Mouse (Mus musculus): ENCODE results near the gene Hnrnpul1. TPM values are rescaled to one million over a fixed set of nuclear protein-coding genes. Genes with fewer than 3 reads are reported as not detected.

Hnrnpul1 gene
- polyA plus RNA-seq, 1 experiment from 2014 or later, result 31.4 TPM

DNA sequence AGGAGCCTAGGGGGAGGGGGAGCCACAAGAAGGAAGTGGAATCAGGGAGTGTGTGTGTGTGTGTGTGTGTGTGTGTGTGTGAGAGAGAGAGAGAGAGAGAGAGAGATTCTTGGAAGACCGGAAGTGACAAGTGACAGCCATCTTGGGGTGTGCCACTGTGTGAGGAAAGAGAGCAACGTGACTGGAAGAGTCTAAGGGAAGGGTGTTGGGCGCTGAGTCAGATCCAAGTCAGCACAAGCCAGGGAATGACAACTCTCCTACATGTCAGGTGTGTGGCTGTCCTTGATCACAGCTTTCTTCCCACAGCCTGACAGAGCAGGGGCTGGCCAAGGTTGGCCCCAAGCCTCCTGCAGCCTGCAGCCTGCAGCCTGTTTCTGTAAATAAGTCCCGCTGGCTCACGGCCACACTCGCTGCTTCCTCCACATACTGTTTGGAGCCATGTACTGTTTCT is 48.7 kb downstream of the Hnrnpul1 start:
- peaks cover 13% of the 10 kb centered on the region; the same call in 1 of the 2 replicates for H3K9me3 ChIP-seq (replicated peaks)
- peaks cover 55% of the 10 kb centered on the region for H3K36me3 ChIP-seq
- ATAC-seq (ENCODE audit: low read depth) (no peak), DNase-seq (no peak)
- peaks cover 67% of the 10 kb centered on the region for H3K4me1 ChIP-seq (replicated peaks)
- H3K4me2 ChIP-seq, result no peak overlapping the region
- no peak overlapping the region for H3K9ac ChIP-seq
- H3K4me3 ChIP-seq (replicated peaks), result no peak overlapping the region
- WGBS (ENCODE audit: insufficient replicate concordance), result 51% methylated on average over 6 of the region's 6 CpGs
- H3K27me3 ChIP-seq, result no peaks in the 10 kb centered on the region
- peak overlapping the region; percentile 52 for H3K27ac ChIP-seq

DNA sequence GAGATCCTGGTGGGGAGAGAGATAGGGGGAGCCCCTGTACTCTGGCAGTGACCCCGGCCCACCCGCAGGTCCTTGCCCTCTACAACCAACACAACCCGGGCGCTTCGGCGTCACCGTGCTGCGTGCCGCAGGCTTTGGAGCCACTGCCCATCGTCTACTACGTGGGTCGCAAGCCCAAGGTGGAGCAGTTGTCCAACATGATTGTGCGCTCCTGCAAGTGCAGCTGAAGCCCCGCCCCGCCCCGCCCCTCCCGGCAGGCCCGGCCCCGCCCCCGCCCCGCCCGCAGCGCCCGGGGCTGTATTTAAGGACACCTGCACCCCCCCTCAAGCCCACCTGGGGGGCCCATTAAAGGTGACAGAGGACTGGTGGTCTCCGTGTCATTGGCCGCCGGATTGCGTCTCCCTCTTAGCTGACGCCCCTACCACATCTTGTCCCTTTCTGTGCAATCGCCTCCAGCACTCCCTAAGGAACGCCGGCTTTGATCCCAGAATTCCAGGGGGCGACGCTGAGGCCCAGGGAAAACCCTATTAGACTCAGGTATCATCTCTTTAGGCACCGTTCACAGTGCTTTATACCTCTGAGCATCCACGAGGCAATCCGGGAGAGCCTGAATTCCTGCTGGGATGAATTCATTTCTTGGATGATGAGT is 49.7 kb downstream of the Hnrnpul1 start:
- Histone ChIP-seq H3K4me1 (replicated peaks) (peaks cover 58% of the 10 kb centered on the region), H3K27ac (peak overlapping the region; percentile 53), H3K27me3 (no peaks in the 10 kb centered on the region), H3K4me2 (peak overlapping the region; percentile 45), H3K4me3 (replicated peaks) (no peak overlapping the region), H3K36me3 (peaks cover 65% of the 10 kb centered on the region), H3K9ac (no peak overlapping the region), H3K9me3 (replicated peaks) (peaks cover 13% of the 10 kb centered on the region; the same call in 1 of the 2 replicates)
- 41% methylated on average over 37 of the region's 37 CpGs for WGBS (ENCODE audit: insufficient replicate concordance)
- peak; percentile 35; the same call in 1 of the 2 replicates for ATAC-seq (ENCODE audit: low read depth)
- DNase-seq, result no peak

DNA sequence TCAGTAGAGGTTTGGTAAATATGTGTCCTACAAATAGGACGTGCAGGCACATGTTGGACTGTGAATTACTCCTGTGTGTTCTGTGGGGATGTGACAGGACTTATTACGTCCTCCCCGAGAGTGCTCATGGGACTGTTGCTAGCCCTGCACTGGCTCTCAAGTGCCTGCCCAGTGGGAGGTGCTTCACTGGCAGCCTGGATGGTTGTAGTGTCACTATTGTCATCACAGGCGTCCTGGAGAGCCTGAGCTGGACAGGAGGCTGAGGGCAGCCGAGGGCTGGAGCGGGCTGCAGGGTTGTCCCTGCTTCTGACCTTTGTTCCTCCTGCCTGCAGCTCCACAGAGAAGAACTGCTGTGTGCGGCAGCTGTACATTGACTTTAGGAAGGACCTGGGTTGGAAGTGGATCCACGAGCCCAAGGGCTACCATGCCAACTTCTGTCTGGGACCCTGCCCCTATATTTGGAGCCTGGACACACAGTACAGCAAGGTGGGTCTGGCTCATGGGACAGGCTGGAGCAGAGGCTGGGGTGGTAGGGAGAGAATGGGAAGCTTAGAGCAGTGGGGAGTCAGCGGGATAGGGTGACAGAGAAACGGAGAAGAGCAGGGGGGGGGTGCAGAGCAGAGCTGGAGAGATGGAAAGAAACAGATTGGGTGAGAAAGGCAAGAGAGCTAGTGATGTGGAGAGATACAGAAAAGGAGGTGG is 50.6 kb downstream of the Hnrnpul1 start:
- Histone ChIP-seq H3K4me1 (replicated peaks) (peaks cover 52% of the 10 kb centered on the region), H3K9ac (peak overlapping the region; percentile 22; the same call in 1 of the 2 replicates), H3K36me3 (peaks cover 71% of the 10 kb centered on the region), H3K9me3 (replicated peaks) (peaks cover 13% of the 10 kb centered on the region; the same call in 1 of the 2 replicates), H3K4me3 (replicated peaks) (peak overlapping the region; percentile 19; the same call in 1 of the 2 replicates), H3K4me2 (peak overlapping the region; percentile 45), H3K27me3 (no peaks in the 10 kb centered on the region), H3K27ac (peak overlapping the region; percentile 53)
- DNase-seq (no peak), ATAC-seq (ENCODE audit: low read depth) (peak; percentile 50)
- WGBS (ENCODE audit: insufficient replicate concordance), result 61% methylated on average over 10 of the region's 10 CpGs

DNA sequence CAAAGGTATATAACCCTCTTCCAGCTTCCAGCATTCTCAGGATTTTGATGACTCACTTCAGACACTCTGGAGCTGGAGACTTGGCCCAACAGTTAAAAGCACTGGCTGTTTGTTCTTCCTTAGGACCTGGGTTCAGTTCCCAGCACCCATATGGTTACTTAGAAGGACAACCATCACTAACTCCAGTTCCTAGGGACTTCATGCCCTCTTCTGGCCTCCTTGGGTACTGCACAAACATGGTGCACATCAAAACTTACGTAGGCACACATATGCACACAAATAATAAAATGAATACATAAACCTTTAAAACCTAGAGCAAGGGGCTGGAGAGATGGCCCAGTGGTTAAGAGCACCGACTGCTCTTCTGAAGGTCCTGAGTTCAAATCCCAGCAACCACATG is 52.2 kb downstream of the Hnrnpul1 start:
- H3K4me2 ChIP-seq, result no peak overlapping the region
- DNase-seq, result no peak
- H3K4me1 ChIP-seq (replicated peaks), result peaks cover 40% of the 10 kb centered on the region
- no peak overlapping the region for H3K4me3 ChIP-seq (replicated peaks)
- H3K27me3 ChIP-seq, result no peaks in the 10 kb centered on the region
- peaks cover 13% of the 10 kb centered on the region; the same call in 1 of the 2 replicates for H3K9me3 ChIP-seq (replicated peaks)
- WGBS (ENCODE audit: insufficient replicate concordance), result 88% methylated on average over 2 of the region's 2 CpGs
- peaks cover 83% of the 10 kb centered on the region for H3K36me3 ChIP-seq
- H3K27ac ChIP-seq, result no peak overlapping the region
- no peak for ATAC-seq (ENCODE audit: low read depth)
- no peak overlapping the region for H3K9ac ChIP-seq

- no peak overlapping the region for H3K4me3 ChIP-seq (replicated peaks)
- H3K4me1 ChIP-seq (replicated peaks), result peaks cover 25% of the 10 kb centered on the region
- no peak for DNase-seq
- no peak overlapping the region for H3K27ac ChIP-seq
- H3K27me3 ChIP-seq, result no peaks in the 10 kb centered on the region
- ATAC-seq (ENCODE audit: low read depth), result no peak
- H3K36me3 ChIP-seq, result peaks cover 84% of the 10 kb centered on the region
- 83% methylated on average over 12 of the region's 12 CpGs for WGBS (ENCODE audit: insufficient replicate concordance)
- no peak overlapping the region for H3K4me2 ChIP-seq
- H3K9ac ChIP-seq, result no peak overlapping the region
- peaks cover 13% of the 10 kb centered on the region; the same call in 1 of the 2 replicates for H3K9me3 ChIP-seq (replicated peaks)
These were observed 53.8 kb downstream of the Hnrnpul1 start for GRCm38 (mm10) chr7:25700732-25701131.

DNA sequence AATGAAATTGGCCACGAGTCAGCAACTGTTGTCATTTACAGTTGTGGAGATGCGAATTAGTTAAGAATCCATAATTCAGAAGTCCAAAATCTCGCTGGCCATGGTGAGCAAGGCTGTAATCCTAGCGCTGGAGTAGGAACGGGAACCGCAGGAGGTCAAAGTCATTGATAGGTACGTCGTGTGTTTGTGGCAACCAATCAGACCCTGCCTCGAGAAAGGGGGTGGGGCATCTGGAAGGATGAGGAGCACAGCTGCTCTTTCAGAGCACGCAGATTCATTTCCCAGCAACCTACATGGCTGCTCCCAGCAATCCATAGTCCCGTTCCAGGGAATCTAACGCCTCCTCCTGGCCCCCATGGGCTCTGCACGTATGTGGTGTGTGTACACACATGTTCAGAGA is 54.7 kb downstream of the Hnrnpul1 start:
- H3K9ac ChIP-seq, result no peak overlapping the region
- H3K36me3 ChIP-seq, result peaks cover 88% of the 10 kb centered on the region
- H3K4me1 ChIP-seq (replicated peaks), result peaks cover 17% of the 10 kb centered on the region
- no peak overlapping the region for H3K27ac ChIP-seq
- H3K4me2 ChIP-seq, result no peak overlapping the region
- H3K4me3 ChIP-seq (replicated peaks), result no peak overlapping the region
- DNase-seq (no peak), ATAC-seq (ENCODE audit: low read depth) (no peak)
- H3K27me3 ChIP-seq, result no peaks in the 10 kb centered on the region
- 77% methylated on average over 13 of the region's 13 CpGs for WGBS (ENCODE audit: insufficient replicate concordance)
- peaks cover 13% of the 10 kb centered on the region; the same call in 1 of the 2 replicates for H3K9me3 ChIP-seq (replicated peaks)

- H3K4me2 ChIP-seq, result no peak overlapping the region
- H3K4me1 ChIP-seq (replicated peaks), result peaks cover 39% of the 10 kb centered on the region
- 78% methylated on average over 8 of the region's 8 CpGs for WGBS (ENCODE audit: insufficient replicate concordance)
- H3K27ac ChIP-seq, result no peak overlapping the region
- H3K27me3 ChIP-seq, result no peaks in the 10 kb centered on the region
- H3K9ac ChIP-seq, result no peak overlapping the region
- H3K9me3 ChIP-seq (replicated peaks), result no peaks in the 10 kb centered on the region
- peaks cover 71% of the 10 kb centered on the region for H3K36me3 ChIP-seq
- no peak overlapping the region for H3K4me3 ChIP-seq (replicated peaks)
- no peak for DNase-seq
- no peak for ATAC-seq (ENCODE audit: low read depth)
These were observed 60.5 kb downstream of the Hnrnpul1 start for GRCm38 (mm10) chr7:25694104-25694503.

- Histone ChIP-seq H3K4me3 (replicated peaks) (peak overlapping the region; percentile 82), H3K36me3 (peaks cover 33% of the 10 kb centered on the region), H3K9ac (peak overlapping the region; percentile 90), H3K27ac (peak overlapping the region; percentile 92), H3K27me3 (no peaks in the 10 kb centered on the region), H3K4me2 (peak overlapping the region; percentile 99), H3K9me3 (replicated peaks) (no peaks in the 10 kb centered on the region), H3K4me1 (replicated peaks) (peaks cover 76% of the 10 kb centered on the region)
- 14% methylated on average over 5 of the region's 5 CpGs for WGBS (ENCODE audit: insufficient replicate concordance)
- ATAC-seq (ENCODE audit: low read depth) (no peak), DNase-seq (no peak)
These were observed 64.5 kb downstream of the Hnrnpul1 start for GRCm38 (mm10) chr7:25690051-25690450.

- Histone ChIP-seq H3K4me2 (peak overlapping the region; percentile 99), H3K27ac (peak overlapping the region; percentile 92), H3K9ac (peak overlapping the region; percentile 90), H3K27me3 (no peaks in the 10 kb centered on the region), H3K36me3 (peaks cover 31% of the 10 kb centered on the region), H3K4me1 (replicated peaks) (peaks cover 80% of the 10 kb centered on the region), H3K9me3 (replicated peaks) (no peaks in the 10 kb centered on the region), H3K4me3 (replicated peaks) (peak overlapping the region; percentile 82)
- ATAC-seq (ENCODE audit: low read depth) (peak; percentile 43), DNase-seq (peak; percentile 47)
- 1% methylated on average over 12 of the region's 12 CpGs for WGBS (ENCODE audit: insufficient replicate concordance)
These were observed 64.9 kb downstream of the Hnrnpul1 start for GRCm38 (mm10) chr7:25689603-25690021.

DNA sequence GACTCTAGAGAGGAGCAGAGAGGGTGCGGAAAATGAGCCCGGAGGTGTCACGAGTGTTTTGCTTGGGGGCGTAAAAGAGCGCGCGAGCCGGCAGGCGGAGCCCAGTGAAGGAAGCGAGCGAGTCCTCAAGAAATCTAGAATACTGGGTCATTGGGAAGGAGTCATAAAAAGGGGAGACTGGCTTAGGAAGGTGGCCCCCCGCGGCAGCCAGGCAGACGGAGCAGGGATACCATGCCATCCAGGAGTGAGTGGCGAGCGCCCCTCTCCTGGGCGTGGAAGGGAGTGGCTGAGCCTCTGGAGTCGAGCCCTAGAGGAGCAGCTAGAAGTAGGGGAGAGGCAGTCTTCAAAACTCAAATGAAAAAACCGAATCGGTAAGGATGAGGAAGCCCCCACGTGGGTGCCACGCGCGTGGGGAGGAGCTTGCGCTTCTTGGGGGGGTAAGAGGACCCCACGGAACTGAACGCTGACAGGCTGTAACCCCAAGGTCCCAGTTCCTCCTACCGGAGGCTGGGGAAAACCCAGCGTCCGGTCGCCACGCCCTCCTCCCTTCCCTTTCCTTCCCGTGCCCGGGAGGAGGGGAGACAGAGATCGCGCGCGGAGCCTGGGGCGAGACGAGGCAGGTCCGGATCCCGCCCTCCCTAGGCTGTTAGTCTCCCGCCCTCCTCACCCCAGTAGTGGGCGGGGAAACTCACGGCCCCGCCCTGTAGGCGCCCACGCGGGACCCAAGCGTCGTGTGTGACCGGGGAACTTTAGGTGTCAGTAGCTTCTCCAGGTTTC is 65.6 kb downstream of the Hnrnpul1 start:
- H3K4me3 ChIP-seq (replicated peaks), result peak overlapping the region; percentile 82
- DNase-seq, result peak; percentile 85
- peak overlapping the region; percentile 92 for H3K27ac ChIP-seq
- peak overlapping the region; percentile 99 for H3K4me2 ChIP-seq
- H3K4me1 ChIP-seq (replicated peaks), result peaks cover 86% of the 10 kb centered on the region
- no peaks in the 10 kb centered on the region for H3K27me3 ChIP-seq
- peaks cover 26% of the 10 kb centered on the region for H3K36me3 ChIP-seq
- H3K9me3 ChIP-seq (replicated peaks), result no peaks in the 10 kb centered on the region
- under 1% methylated on average over 52 of the region's 52 CpGs for WGBS (ENCODE audit: insufficient replicate concordance)
- peak; percentile 81 for ATAC-seq (ENCODE audit: low read depth)
- H3K9ac ChIP-seq, result peak overlapping the region; percentile 90

Data from liver, embryonic 13.5 days (tissue).